Mouse (Mus musculus): ENCODE results near the gene Adamts18. TPM values are rescaled to one million over a fixed set of nuclear protein-coding genes. Genes with fewer than 3 reads are reported as not detected.

The Adamts18 gene
- polyA plus RNA-seq, 1 experiment = not detected

GRCm38 (mm10) chr8:113865326-113866093 lies 17.0 kb upstream of the Adamts18 start:
- TF ChIP-seq MYOG (IDR thresholded peaks at IDR 0.05; ENCODE audit: control insufficient read depth, extremely low read depth, insufficient read length) (no peak), CTCF (IDR thresholded peaks at IDR 0.05; ENCODE audit: control insufficient read depth, insufficient read depth, insufficient read length) (no peak), FOSL1 (IDR thresholded peaks at IDR 0.05; ENCODE audit: insufficient read depth, low read length, poor library complexity, severe bottlenecking) (no peak), MYOD1 (IDR thresholded peaks at IDR 0.05; ENCODE audit: control insufficient read depth, insufficient read length, low read depth) (no peak), MAX (IDR thresholded peaks at IDR 0.05) (no peak), CEBPB (IDR thresholded peaks at IDR 0.05; ENCODE audit: low read depth) (no peak), USF1 (IDR thresholded peaks at IDR 0.05; ENCODE audit: low read depth) (no peak)
- Histone ChIP-seq H3K79me3 (ENCODE audit: low read depth) (no peaks in the 10 kb centered on the region), H3K36me3 (ENCODE audit: control insufficient read depth, insufficient read depth) (no peaks in the 10 kb centered on the region)

GRCm38 (mm10) chr8:113859890-113860683 lies 11.5 kb upstream of the Adamts18 start:
- TF ChIP-seq CTCF (IDR thresholded peaks at IDR 0.05; ENCODE audit: control insufficient read depth, insufficient read depth, insufficient read length) (no peak), USF1 (IDR thresholded peaks at IDR 0.05; ENCODE audit: low read depth) (no peak), MAX (IDR thresholded peaks at IDR 0.05) (no peak), FOSL1 (IDR thresholded peaks at IDR 0.05; ENCODE audit: insufficient read depth, low read length, poor library complexity, severe bottlenecking) (no peak), MYOD1 (IDR thresholded peaks at IDR 0.05; ENCODE audit: control insufficient read depth, insufficient read length, low read depth) (no peak), CEBPB (IDR thresholded peaks at IDR 0.05; ENCODE audit: low read depth) (no peak), MYOG (IDR thresholded peaks at IDR 0.05; ENCODE audit: control insufficient read depth, extremely low read depth, insufficient read length) (no peak)
- Histone ChIP-seq H3K36me3 (ENCODE audit: control insufficient read depth, insufficient read depth) (no peaks in the 10 kb centered on the region), H3K4me3 (ENCODE audit: insufficient read depth, poor library complexity, severe bottlenecking) (no peak overlapping the region), H3K27me3 (ENCODE audit: control insufficient read depth, insufficient read depth, insufficient read length) (no peaks in the 10 kb centered on the region), H3K79me2 (ENCODE audit: control insufficient read depth, insufficient read depth) (no peaks in the 10 kb centered on the region), H3K79me3 (ENCODE audit: low read depth) (no peaks in the 10 kb centered on the region), H3ac (ENCODE audit: control insufficient read depth, insufficient read length, low read depth) (no peak overlapping the region)

More at GRCm38 (mm10) chr8:113865326-113866093, 17.0 kb upstream of the Adamts18 start:
- H3ac ChIP-seq (ENCODE audit: control insufficient read depth, insufficient read length, low read depth) = no peak overlapping the region
- no peak overlapping the region for H3K4me3 ChIP-seq (ENCODE audit: insufficient read depth, poor library complexity, severe bottlenecking)
- no peaks in the 10 kb centered on the region for H3K79me2 ChIP-seq (ENCODE audit: control insufficient read depth, insufficient read depth)
- H3K27me3 ChIP-seq (ENCODE audit: control insufficient read depth, insufficient read depth, insufficient read length) = no peaks in the 10 kb centered on the region

- Histone ChIP-seq H3ac (ENCODE audit: control insufficient read depth, insufficient read length, low read depth) (no peak overlapping the region), H3K79me3 (ENCODE audit: low read depth) (no peaks in the 10 kb centered on the region), H3K4me3 (ENCODE audit: insufficient read depth, poor library complexity, severe bottlenecking) (no peak overlapping the region), H3K27me3 (ENCODE audit: control insufficient read depth, insufficient read depth, insufficient read length) (no peaks in the 10 kb centered on the region), H3K79me2 (ENCODE audit: control insufficient read depth, insufficient read depth) (no peaks in the 10 kb centered on the region), H3K36me3 (ENCODE audit: control insufficient read depth, insufficient read depth) (no peaks in the 10 kb centered on the region)
- no peak for TF ChIP-seq MYOG (IDR thresholded peaks at IDR 0.05; ENCODE audit: control insufficient read depth, extremely low read depth, insufficient read length)
- no peak for TF ChIP-seq MYOD1 (IDR thresholded peaks at IDR 0.05; ENCODE audit: control insufficient read depth, insufficient read length, low read depth)
- no peak for TF ChIP-seq CTCF (IDR thresholded peaks at IDR 0.05; ENCODE audit: control insufficient read depth, insufficient read depth, insufficient read length)
- TF ChIP-seq CEBPB (IDR thresholded peaks at IDR 0.05; ENCODE audit: low read depth) = no peak
- no peak for TF ChIP-seq FOSL1 (IDR thresholded peaks at IDR 0.05; ENCODE audit: insufficient read depth, low read length, poor library complexity, severe bottlenecking)
- TF ChIP-seq MAX (IDR thresholded peaks at IDR 0.05) = no peak
- no peak for TF ChIP-seq USF1 (IDR thresholded peaks at IDR 0.05; ENCODE audit: low read depth)
These were observed 10.3 kb upstream of the Adamts18 start for GRCm38 (mm10) chr8:113858801-113859200.

- no peak for TF ChIP-seq MAX (IDR thresholded peaks at IDR 0.05)
- TF ChIP-seq MYOD1 (IDR thresholded peaks at IDR 0.05; ENCODE audit: control insufficient read depth, insufficient read length, low read depth) = no peak
- no peak for TF ChIP-seq CEBPB (IDR thresholded peaks at IDR 0.05; ENCODE audit: low read depth)
- TF ChIP-seq FOSL1 (IDR thresholded peaks at IDR 0.05; ENCODE audit: insufficient read depth, low read length, poor library complexity, severe bottlenecking) = no peak
- no peak for TF ChIP-seq USF1 (IDR thresholded peaks at IDR 0.05; ENCODE audit: low read depth)
- no peak for TF ChIP-seq CTCF (IDR thresholded peaks at IDR 0.05; ENCODE audit: control insufficient read depth, insufficient read depth, insufficient read length)
- no peak for TF ChIP-seq MYOG (IDR thresholded peaks at IDR 0.05; ENCODE audit: control insufficient read depth, extremely low read depth, insufficient read length)
- no peaks in the 10 kb centered on the region for H3K79me3 ChIP-seq (ENCODE audit: low read depth)
- H3K79me2 ChIP-seq (ENCODE audit: control insufficient read depth, insufficient read depth) = no peaks in the 10 kb centered on the region
- H3K4me3 ChIP-seq (ENCODE audit: insufficient read depth, poor library complexity, severe bottlenecking) = no peak overlapping the region
- H3ac ChIP-seq (ENCODE audit: control insufficient read depth, insufficient read length, low read depth) = no peak overlapping the region
- H3K36me3 ChIP-seq (ENCODE audit: control insufficient read depth, insufficient read depth) = no peaks in the 10 kb centered on the region
- H3K27me3 ChIP-seq (ENCODE audit: control insufficient read depth, insufficient read depth, insufficient read length) = no peaks in the 10 kb centered on the region
These were observed 6.2 kb upstream of the Adamts18 start for GRCm38 (mm10) chr8:113854622-113855293.

GRCm38 (mm10) chr8:113853714-113854113 lies 5.2 kb upstream of the Adamts18 start:
- no peaks in the 10 kb centered on the region for H3K36me3 ChIP-seq (ENCODE audit: control insufficient read depth, insufficient read depth)
- H3K4me3 ChIP-seq (ENCODE audit: insufficient read depth, poor library complexity, severe bottlenecking) = no peak overlapping the region
- no peak overlapping the region for H3ac ChIP-seq (ENCODE audit: control insufficient read depth, insufficient read length, low read depth)
- no peaks in the 10 kb centered on the region for H3K79me2 ChIP-seq (ENCODE audit: control insufficient read depth, insufficient read depth)
- H3K79me3 ChIP-seq (ENCODE audit: low read depth) = no peaks in the 10 kb centered on the region
- TF ChIP-seq USF1 (IDR thresholded peaks at IDR 0.05; ENCODE audit: low read depth) (no peak), MYOD1 (IDR thresholded peaks at IDR 0.05; ENCODE audit: control insufficient read depth, insufficient read length, low read depth) (no peak), MYOG (IDR thresholded peaks at IDR 0.05; ENCODE audit: control insufficient read depth, extremely low read depth, insufficient read length) (no peak), MAX (IDR thresholded peaks at IDR 0.05) (no peak), CTCF (IDR thresholded peaks at IDR 0.05; ENCODE audit: control insufficient read depth, insufficient read depth, insufficient read length) (no peak), CEBPB (IDR thresholded peaks at IDR 0.05; ENCODE audit: low read depth) (no peak), FOSL1 (IDR thresholded peaks at IDR 0.05; ENCODE audit: insufficient read depth, low read length, poor library complexity, severe bottlenecking) (no peak)
- no peaks in the 10 kb centered on the region for H3K27me3 ChIP-seq (ENCODE audit: control insufficient read depth, insufficient read depth, insufficient read length)
